Mouse (Mus musculus): ENCODE results near the gene Prep. TPM values are rescaled to one million over a fixed set of nuclear protein-coding genes. Genes with fewer than 3 reads are reported as not detected.

Gene Prep
- total RNA-seq, 2 experiments from 2014 or later, result 7.6 to 8.4 TPM

Small RNA genes within 50 kb of the gene (microRNA-seq; reads per million reads assigned to microRNA genes)
- 0 reads per million in 2 experiments for gene Gm23766

Other genes with a start within 250 kb of the Prep start
- 10 to 100 TPM; 30.7 to 40.1 TPM for gene Popdc3, start 110.9 kb downstream of the Prep start, total RNA-seq (2021)

Measured in gastrocnemius, postnatal 14 days (tissue).